Mouse (Mus musculus): ENCODE measurements at regions not wholly inside any gene's neighbourhood (a gene's known extent, or its start where the extent isn't known, plus 50 kb on each side); places are given as distances from the start of the nearest gene placed in this dataset.
A peak's percentile ranks its signal among the peaks of the same experiment; 100 is the strongest.

- 48% methylated on average over 5 of the region's 5 CpGs for WGBS
Measured at GRCm38 (mm10) chr6:99979614-99980013, 253.4 kb upstream of the Prok2 start.

GRCm38 (mm10) chr6:99978164-99978746 lies 252.1 kb upstream of the Prok2 start:
- no peak overlapping the region for H3K4me2 ChIP-seq (ENCODE audit: low read depth, low read length)
- no peak overlapping the region for H3K27ac ChIP-seq (ENCODE audit: low read length)
- peaks cover 10% of the 10 kb centered on the region for H3K27me3 ChIP-seq (ENCODE audit: control insufficient read depth, insufficient read depth, low read length)
- H3K9ac ChIP-seq (ENCODE audit: low read length) = no peak overlapping the region
- H3K4me1 ChIP-seq (ENCODE audit: control insufficient read depth, insufficient read depth, low read length) = no peaks in the 10 kb centered on the region; the same call in 1 of the 2 replicates
- no peaks in the 10 kb centered on the region for H3K36me3 ChIP-seq (ENCODE audit: control insufficient read depth, insufficient read depth)
- no peaks in the 10 kb centered on the region for H3K9me3 ChIP-seq (replicated peaks; ENCODE audit: control insufficient read depth, low read length)
- no peak overlapping the region for H3K4me3 ChIP-seq (ENCODE audit: low read length)
- no peak for ATAC-seq (replicated peaks; ENCODE audit: extremely low read depth, insufficient read depth, low FRiP score)
- WGBS = 64% methylated on average over 6 of the region's 6 CpGs

More at GRCm38 (mm10) chr6:99979614-99980013, 253.4 kb upstream of the Prok2 start:
- peaks cover 5% of the 10 kb centered on the region for H3K4me1 ChIP-seq (ENCODE audit: control insufficient read depth, insufficient read depth, low read length)
- ATAC-seq (replicated peaks; ENCODE audit: extremely low read depth, insufficient read depth, low FRiP score) = no peak
- no peaks in the 10 kb centered on the region for H3K9me3 ChIP-seq (replicated peaks; ENCODE audit: control insufficient read depth, low read length)
- no peak overlapping the region for H3K4me3 ChIP-seq (ENCODE audit: low read length)
- H3K27me3 ChIP-seq (ENCODE audit: control insufficient read depth, insufficient read depth, low read length) = peaks cover 6% of the 10 kb centered on the region
- H3K36me3 ChIP-seq (ENCODE audit: control insufficient read depth, insufficient read depth) = no peaks in the 10 kb centered on the region
- no peak overlapping the region for H3K9ac ChIP-seq (ENCODE audit: low read length)
- no peak overlapping the region for H3K4me2 ChIP-seq (ENCODE audit: low read depth, low read length)
- no peak overlapping the region for H3K27ac ChIP-seq (ENCODE audit: low read length)

GRCm38 (mm10) chr6:99976144-99976543 lies 250.0 kb upstream of the Prok2 start:
- Histone ChIP-seq H3K4me1 (ENCODE audit: control insufficient read depth, insufficient read depth, low read length) (peaks cover 6% of the 10 kb centered on the region), H3K9me3 (replicated peaks; ENCODE audit: control insufficient read depth, low read length) (no peaks in the 10 kb centered on the region), H3K36me3 (ENCODE audit: control insufficient read depth, insufficient read depth) (no peaks in the 10 kb centered on the region), H3K4me3 (ENCODE audit: low read length) (no peak overlapping the region), H3K27me3 (ENCODE audit: control insufficient read depth, insufficient read depth, low read length) (peaks cover 10% of the 10 kb centered on the region), H3K4me2 (ENCODE audit: low read depth, low read length) (no peak overlapping the region), H3K9ac (ENCODE audit: low read length) (no peak overlapping the region), H3K27ac (ENCODE audit: low read length) (no peak overlapping the region)
- ATAC-seq (replicated peaks; ENCODE audit: extremely low read depth, insufficient read depth, low FRiP score) = no peak
- 62% methylated on average over 5 of the region's 5 CpGs for WGBS

- H3K27me3 ChIP-seq (ENCODE audit: control insufficient read depth, insufficient read depth, low read length) = peaks cover 10% of the 10 kb centered on the region
- H3K4me3 ChIP-seq (ENCODE audit: low read length) = no peak overlapping the region
- H3K4me2 ChIP-seq (ENCODE audit: low read depth, low read length) = no peak overlapping the region
- 86% methylated on average over 7 of the region's 7 CpGs for WGBS
- ATAC-seq (replicated peaks; ENCODE audit: extremely low read depth, insufficient read depth, low FRiP score) = no peak
- no peaks in the 10 kb centered on the region for H3K36me3 ChIP-seq (ENCODE audit: control insufficient read depth, insufficient read depth)
- peaks cover 6% of the 10 kb centered on the region; the same call in 1 of the 2 replicates for H3K4me1 ChIP-seq (ENCODE audit: control insufficient read depth, insufficient read depth, low read length)
- no peaks in the 10 kb centered on the region for H3K9me3 ChIP-seq (replicated peaks; ENCODE audit: control insufficient read depth, low read length)
- H3K9ac ChIP-seq (ENCODE audit: low read length) = no peak overlapping the region
- H3K27ac ChIP-seq (ENCODE audit: low read length) = no peak overlapping the region
Measured at GRCm38 (mm10) chr6:99975486-99975885, 249.3 kb upstream of the Prok2 start.

GRCm38 (mm10) chr6:99974464-99974863 lies 248.3 kb upstream of the Prok2 start:
- ATAC-seq (replicated peaks; ENCODE audit: extremely low read depth, insufficient read depth, low FRiP score) = no peak
- peaks cover 6% of the 10 kb centered on the region; the same call in 1 of the 2 replicates for H3K4me1 ChIP-seq (ENCODE audit: control insufficient read depth, insufficient read depth, low read length)
- 71% methylated on average over 4 of the region's 4 CpGs for WGBS
- no peak overlapping the region for H3K4me3 ChIP-seq (ENCODE audit: low read length)
- H3K9ac ChIP-seq (ENCODE audit: low read length) = no peak overlapping the region
- peaks cover 10% of the 10 kb centered on the region for H3K27me3 ChIP-seq (ENCODE audit: control insufficient read depth, insufficient read depth, low read length)
- no peak overlapping the region for H3K4me2 ChIP-seq (ENCODE audit: low read depth, low read length)
- H3K9me3 ChIP-seq (replicated peaks; ENCODE audit: control insufficient read depth, low read length) = no peaks in the 10 kb centered on the region
- H3K27ac ChIP-seq (ENCODE audit: low read length) = no peak overlapping the region
- no peaks in the 10 kb centered on the region for H3K36me3 ChIP-seq (ENCODE audit: control insufficient read depth, insufficient read depth)

GRCm38 (mm10) chr6:99971376-99971775 lies 245.2 kb upstream of the Prok2 start:
- 47% methylated on average over 9 of the region's 9 CpGs for WGBS
- H3K36me3 ChIP-seq (ENCODE audit: control insufficient read depth, insufficient read depth) = no peaks in the 10 kb centered on the region
- no peaks in the 10 kb centered on the region for H3K9me3 ChIP-seq (replicated peaks; ENCODE audit: control insufficient read depth, low read length)
- no peak overlapping the region for H3K4me2 ChIP-seq (ENCODE audit: low read depth, low read length)
- H3K27me3 ChIP-seq (ENCODE audit: control insufficient read depth, insufficient read depth, low read length) = peaks cover 10% of the 10 kb centered on the region
- no peak overlapping the region for H3K4me3 ChIP-seq (ENCODE audit: low read length)
- no peak overlapping the region for H3K9ac ChIP-seq (ENCODE audit: low read length)
- no peak for ATAC-seq (replicated peaks; ENCODE audit: extremely low read depth, insufficient read depth, low FRiP score)
- H3K27ac ChIP-seq (ENCODE audit: low read length) = no peak overlapping the region
- H3K4me1 ChIP-seq (ENCODE audit: control insufficient read depth, insufficient read depth, low read length) = peaks cover 22% of the 10 kb centered on the region

GRCm38 (mm10) chr6:99968889-99969288 lies 242.7 kb upstream of the Prok2 start:
- Histone ChIP-seq H3K4me3 (ENCODE audit: low read length) (no peak overlapping the region), H3K4me1 (ENCODE audit: control insufficient read depth, insufficient read depth, low read length) (peaks cover 22% of the 10 kb centered on the region), H3K9me3 (replicated peaks; ENCODE audit: control insufficient read depth, low read length) (0 out of 2 replicates have a peak, but pooled peaks cover 3% of the 10 kb centered on the region), H3K36me3 (ENCODE audit: control insufficient read depth, insufficient read depth) (no peaks in the 10 kb centered on the region), H3K4me2 (ENCODE audit: low read depth, low read length) (no peak overlapping the region), H3K27me3 (ENCODE audit: control insufficient read depth, insufficient read depth, low read length) (peaks cover 10% of the 10 kb centered on the region), H3K9ac (ENCODE audit: low read length) (no peak overlapping the region), H3K27ac (ENCODE audit: low read length) (no peak overlapping the region)
- 48% methylated on average over 5 of the region's 5 CpGs for WGBS
- no peak for ATAC-seq (replicated peaks; ENCODE audit: extremely low read depth, insufficient read depth, low FRiP score)

- no peak overlapping the region for H3K27ac ChIP-seq (ENCODE audit: low read length)
- 39% methylated on average over 6 of the region's 6 CpGs for WGBS
- H3K4me2 ChIP-seq (ENCODE audit: low read depth, low read length) = no peak overlapping the region
- 0 out of 2 replicates have a peak, but pooled peaks cover 3% of the 10 kb centered on the region for H3K9me3 ChIP-seq (replicated peaks; ENCODE audit: control insufficient read depth, low read length)
- peaks cover 2% of the 10 kb centered on the region; the same call in 1 of the 2 replicates for H3K27me3 ChIP-seq (ENCODE audit: control insufficient read depth, insufficient read depth, low read length)
- H3K4me3 ChIP-seq (ENCODE audit: low read length) = no peak overlapping the region
- H3K9ac ChIP-seq (ENCODE audit: low read length) = no peak overlapping the region
- H3K36me3 ChIP-seq (ENCODE audit: control insufficient read depth, insufficient read depth) = no peaks in the 10 kb centered on the region
- H3K4me1 ChIP-seq (ENCODE audit: control insufficient read depth, insufficient read depth, low read length) = peaks cover 22% of the 10 kb centered on the region
- peak; percentile 32; the same call in 1 of the 2 replicates for ATAC-seq (replicated peaks; ENCODE audit: extremely low read depth, insufficient read depth, low FRiP score)
Measured at GRCm38 (mm10) chr6:99967465-99967864, 241.3 kb upstream of the Prok2 start.

- Histone ChIP-seq H3K4me2 (ENCODE audit: low read depth, low read length) (no peak overlapping the region), H3K27me3 (ENCODE audit: control insufficient read depth, insufficient read depth, low read length) (peaks cover 5% of the 10 kb centered on the region; the same call in 1 of the 2 replicates), H3K9ac (ENCODE audit: low read length) (no peak overlapping the region), H3K9me3 (replicated peaks; ENCODE audit: control insufficient read depth, low read length) (0 out of 2 replicates have a peak, but pooled peaks cover 3% of the 10 kb centered on the region), H3K4me3 (ENCODE audit: low read length) (no peak overlapping the region), H3K4me1 (ENCODE audit: control insufficient read depth, insufficient read depth, low read length) (peaks cover 21% of the 10 kb centered on the region), H3K27ac (ENCODE audit: low read length) (no peak overlapping the region), H3K36me3 (ENCODE audit: control insufficient read depth, insufficient read depth) (no peaks in the 10 kb centered on the region)
- no peak for ATAC-seq (replicated peaks; ENCODE audit: extremely low read depth, insufficient read depth, low FRiP score)
- WGBS = 83% methylated on average over 3 of the region's 3 CpGs
Measured at GRCm38 (mm10) chr6:99964540-99964939, 238.3 kb upstream of the Prok2 start.

All from heart, embryonic 16.5 days (tissue).